Mouse (Mus musculus): ENCODE data around the gene Nfatc3. TPM values are rescaled to one million over a fixed set of nuclear protein-coding genes. Genes with fewer than 3 reads are reported as not detected.

Nfatc3 gene
- total RNA-seq, 1 experiment: 19.6 TPM

- TF ChIP-seq CHD2 (IDR thresholded peaks at IDR 0.05; ENCODE audit: low read depth, low read length) (no peak), HCFC1 (IDR thresholded peaks at IDR 0.05; ENCODE audit: borderline replicate concordance, insufficient read depth, low read length) (no peak), ZC3H11A (IDR thresholded peaks at IDR 0.05; ENCODE audit: borderline replicate concordance, low read depth, low read length) (no peak), ZNF384 (IDR thresholded peaks at IDR 0.05; ENCODE audit: low read depth, low read length) (no peak), MAFK (IDR thresholded peaks at IDR 0.05; ENCODE audit: insufficient read depth, low read depth, low read length) (no peak)
- Histone ChIP-seq H3K36me3 (ENCODE audit: control insufficient read depth, insufficient read depth, low read length, poor library complexity, severe bottlenecking) (peaks cover 4% of the 10 kb centered on the region; the same call in 1 of the 2 replicates), H3K9ac (ENCODE audit: insufficient read depth, low read depth, low read length, poor library complexity, severe bottlenecking) (no peak overlapping the region), H3K9me3 (ENCODE audit: control insufficient read depth, insufficient read depth, low read depth, low read length) (no peaks in the 10 kb centered on the region), H3K27ac (ENCODE audit: insufficient read depth, low read depth, low read length, poor library complexity, severe bottlenecking) (no peak overlapping the region), H3K4me3 (ENCODE audit: insufficient read depth in 1 of 2, low read depth in 1 of 2, low read length in 2 of 2, poor library complexity in 1 of 2, severe bottlenecking in 1 of 2) (no peak overlapping the region), H3K4me1 (ENCODE audit: control insufficient read depth in 2 of 2, insufficient read depth in 2 of 2, low read length in 2 of 2, poor library complexity in 1 of 2) (no peaks in the 10 kb centered on the region)
- DNase-seq (ENCODE audit: low read depth, low spot score): no peak
- in situ Hi-C loops (cut with MboI; ENCODE audit: low sequenced_read_pairs in 2 of 2, unreplicated experiment in 2 of 2): no loop called here
These were observed 119.0 kb downstream of the Nfatc3 start for GRCm38 (mm10) chr8:106177594-106177993.

GRCm38 (mm10) chr8:106178428-106178827 is 119.8 kb downstream of the Nfatc3 start:
- Histone ChIP-seq H3K36me3 (ENCODE audit: control insufficient read depth, insufficient read depth, low read length, poor library complexity, severe bottlenecking) (peaks cover 4% of the 10 kb centered on the region; the same call in 1 of the 2 replicates), H3K9ac (ENCODE audit: insufficient read depth, low read depth, low read length, poor library complexity, severe bottlenecking) (no peak overlapping the region), H3K9me3 (ENCODE audit: control insufficient read depth, insufficient read depth, low read depth, low read length) (no peaks in the 10 kb centered on the region), H3K4me1 (ENCODE audit: control insufficient read depth in 2 of 2, insufficient read depth in 2 of 2, low read length in 2 of 2, poor library complexity in 1 of 2) (no peaks in the 10 kb centered on the region), H3K4me3 (ENCODE audit: insufficient read depth in 1 of 2, low read depth in 1 of 2, low read length in 2 of 2, poor library complexity in 1 of 2, severe bottlenecking in 1 of 2) (no peak overlapping the region), H3K27ac (ENCODE audit: insufficient read depth, low read depth, low read length, poor library complexity, severe bottlenecking) (no peak overlapping the region)
- TF ChIP-seq ZC3H11A (IDR thresholded peaks at IDR 0.05; ENCODE audit: borderline replicate concordance, low read depth, low read length): no peak
- no peak for TF ChIP-seq CHD2 (IDR thresholded peaks at IDR 0.05; ENCODE audit: low read depth, low read length)
- TF ChIP-seq ZNF384 (IDR thresholded peaks at IDR 0.05; ENCODE audit: low read depth, low read length): no peak
- no peak for TF ChIP-seq HCFC1 (IDR thresholded peaks at IDR 0.05; ENCODE audit: borderline replicate concordance, insufficient read depth, low read length)
- TF ChIP-seq MAFK (IDR thresholded peaks at IDR 0.05; ENCODE audit: insufficient read depth, low read depth, low read length): no peak
- no peak for DNase-seq (ENCODE audit: low read depth, low spot score)
- in situ Hi-C loops (cut with MboI; ENCODE audit: low sequenced_read_pairs in 2 of 2, unreplicated experiment in 2 of 2): no loop called here

Other genes starting within 250 kb of the Nfatc3 start
- gene Ranbp10, start 231.5 kb upstream of the Nfatc3 start, total RNA-seq (2012; rRNA removed): 12.9 and 13.7 TPM in 2 replicates
- gene Tsnaxip1, start 231.1 kb upstream of the Nfatc3 start, total RNA-seq (2012; rRNA removed): 0.13 and 0.26 TPM in 2 replicates
- 82.2 and 127 TPM in 2 replicates for gene Cenpt, start 205.6 kb upstream of the Nfatc3 start, total RNA-seq (2012; rRNA removed)
- gene Thap11, start 203.7 kb upstream of the Nfatc3 start, total RNA-seq (2012; rRNA removed): 31.5 and 52.5 TPM in 2 replicates
- 185 and 242 TPM in 2 replicates for gene Nutf2, start 198.3 kb upstream of the Nfatc3 start, total RNA-seq (2012; rRNA removed)
- 93.9 and 117 TPM in 2 replicates for gene Edc4, start 178.0 kb upstream of the Nfatc3 start, total RNA-seq (2012; rRNA removed)
- gene Nrn1l, start 165.3 kb upstream of the Nfatc3 start, total RNA-seq (2012; rRNA removed): 2.1 and 2.7 TPM in 2 replicates
- gene Pskh1, start 158.4 kb upstream of the Nfatc3 start, total RNA-seq (2012; rRNA removed): 13.2 and 13.7 TPM in 2 replicates
- gene Ctrl, start 125.0 kb upstream of the Nfatc3 start, total RNA-seq (2012; rRNA removed): 3.6 and 5.3 TPM in 2 replicates
- gene Psmb10, start 120.4 kb upstream of the Nfatc3 start, total RNA-seq (2012; rRNA removed): 70.9 and 81.5 TPM in 2 replicates
- gene Lcat, start 115.5 kb upstream of the Nfatc3 start, total RNA-seq (2012; rRNA removed): 2.4 and 3.6 TPM in 2 replicates
- 70.1 and 133 TPM in 2 replicates for gene Slc12a4, start 92.7 kb upstream of the Nfatc3 start, total RNA-seq (2012; rRNA removed)
- 1.0 and 1.5 TPM in 2 replicates for gene Dpep3, start 79.4 kb upstream of the Nfatc3 start, total RNA-seq (2012; rRNA removed)
- 16.8 and 17.4 TPM in 2 replicates for gene Dus2, start 67.5 kb upstream of the Nfatc3 start, total RNA-seq (2012; rRNA removed)
- not detected in 2 replicates for gene Dpep2nb, start 52.9 kb upstream of the Nfatc3 start, total RNA-seq (2012; rRNA removed)
- 31.5 and 41.5 TPM in 2 replicates for gene Ddx28, start 47.0 kb upstream of the Nfatc3 start, total RNA-seq (2012; rRNA removed)
- 12.5 and 20.1 TPM in 2 replicates for gene Esrp2, start 78.1 kb downstream of the Nfatc3 start, total RNA-seq (2012; rRNA removed)
- 26.0 and 38.8 TPM in 2 replicates for gene Pla2g15, start 91.6 kb downstream of the Nfatc3 start, total RNA-seq (2012; rRNA removed)
- gene Slc7a6, start 110.0 kb downstream of the Nfatc3 start, total RNA-seq (2012; rRNA removed): 44.2 and 46.2 TPM in 2 replicates
- gene Slc7a6os, start 152.1 kb downstream of the Nfatc3 start, total RNA-seq (2012; rRNA removed): 66.2 and 69.1 TPM in 2 replicates
- gene Prmt7, start 152.1 kb downstream of the Nfatc3 start, total RNA-seq (2012; rRNA removed): 55.8 and 66.1 TPM in 2 replicates